Mouse (Mus musculus) bone marrow, adult 2 months (tissue): Measurements from ENCODE around the gene Pld6.

Source experiments
- CTCF ChIP-seq: fragments of 200-500 bp; IDR thresholded peaks from 2 replicates; pipeline ENCODE4 v1.5.1; 2011; ENCODE audit warnings: low read length, control low read depth; ENCODE audit not compliant: control insufficient read depth, insufficient read depth
- POLR2A ChIP-seq: fragments of 200-500 bp; IDR thresholded peaks from 2 replicates; pipeline ENCODE4 v1.6.1; 2011; ENCODE audit warnings: low read depth, mild to moderate bottlenecking, control low read depth, low read length, borderline replicate concordance; ENCODE audit not compliant: control insufficient read depth

DNA sequence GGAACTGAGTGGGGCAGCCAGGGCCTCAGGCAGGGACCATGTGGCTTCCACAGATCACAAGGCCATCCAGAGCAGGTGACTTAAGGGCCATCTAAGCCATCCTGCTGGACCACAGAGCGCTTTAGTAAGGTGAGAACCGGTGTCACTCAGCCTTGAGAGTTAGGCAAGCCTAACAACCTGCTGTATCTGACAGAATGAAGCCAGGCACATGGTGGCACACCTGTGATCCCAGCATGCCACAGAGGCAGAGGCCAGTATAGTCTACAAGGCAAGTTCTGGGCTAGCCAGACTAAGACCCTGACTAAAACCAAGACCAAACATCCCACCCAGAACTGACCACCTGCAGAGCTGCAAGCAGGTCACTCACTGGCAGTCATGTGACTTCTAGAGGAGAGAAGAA lies 18.2 kb upstream of the Pld6 start:
- TF ChIP-seq CTCF = no peak
- TF ChIP-seq POLR2A = no peak
